Mouse (Mus musculus) megakaryocyte-erythroid progenitor cell, adult 5-6 weeks (primary cell): ENCODE data around the gene Gpr152. TPM values are rescaled to one million over a fixed set of nuclear protein-coding genes. Genes with fewer than 3 reads are reported as not detected.
"Not testable (repeated sequence)": the region's sequence is repeated elsewhere in the genome, so short reads cannot be mapped to it uniquely, and the experiment has no call there.

Experiments used
- ATAC-seq: replicated peaks from 2 replicates; pipeline ENCODE4 v1.8.0; 2016; ENCODE audit warnings: mild to moderate bottlenecking, inconsistent platforms; ENCODE audit not compliant: severe bottlenecking, poor library complexity, low FRiP score, low TSS enrichment
- total RNA-seq, 2 experiments: library from RNA; stranded (forward) in 1 of 2; stranded (reverse) in 1 of 2; fragments of 200-1000, 215-1000 nt in 1 of 2; fragments of >200 nt in 1 of 2; fragmentation: Nextera tagmentation in 1 of 2; gene quantifications; 2 replicates each; pipeline ENCODE4 v1.2.3; 2014 to 2017

Gpr152 gene
- total RNA-seq, 2 experiments from 2014 or later, result not detected

DNA sequence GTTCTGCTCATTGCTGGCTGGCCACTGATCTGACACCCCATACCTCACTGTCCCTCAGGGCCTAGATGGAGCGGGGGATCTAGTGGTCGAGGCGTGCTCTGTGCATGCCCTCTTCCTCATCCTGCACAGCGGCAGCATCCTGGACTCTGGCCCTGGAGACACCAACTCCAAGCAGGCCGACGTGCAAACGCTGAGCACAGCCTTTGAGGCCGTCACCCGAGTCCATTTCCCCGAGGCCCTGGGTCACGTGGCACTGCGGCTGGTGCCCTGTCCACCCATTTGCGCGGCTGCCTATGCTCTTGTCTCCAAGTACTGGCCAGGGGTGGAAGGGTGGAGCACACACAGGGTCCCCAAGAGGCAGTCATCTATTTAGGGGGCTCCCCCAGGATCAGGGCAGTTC is 32.9 kb upstream of the Gpr152 start:
- no peak for ATAC-seq

DNA sequence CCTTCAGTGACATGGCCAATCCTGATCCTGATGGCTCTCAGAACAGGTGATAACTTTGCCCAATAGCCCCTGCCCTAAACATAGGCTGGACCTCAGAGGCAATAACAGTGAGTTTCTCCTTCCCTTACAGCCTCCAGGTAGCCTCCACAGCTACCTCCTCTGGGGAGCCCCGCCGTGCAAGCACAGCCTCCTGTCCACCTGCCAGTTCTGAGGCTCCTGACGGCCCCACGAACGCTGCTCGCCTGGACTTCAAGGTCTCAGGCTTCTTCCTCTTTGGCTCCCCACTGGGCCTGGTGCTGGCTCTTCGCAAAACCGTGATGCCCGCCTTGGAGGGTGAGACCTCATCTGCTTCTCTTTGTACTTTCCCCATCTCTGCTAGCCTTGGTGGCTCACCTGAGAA is 31.1 kb upstream of the Gpr152 start:
- ATAC-seq, result no peak

- no peak for ATAC-seq
These were observed 27.3 kb upstream of the Gpr152 start for GRCm38 (mm10) chr19:4112063-4112960.

DNA sequence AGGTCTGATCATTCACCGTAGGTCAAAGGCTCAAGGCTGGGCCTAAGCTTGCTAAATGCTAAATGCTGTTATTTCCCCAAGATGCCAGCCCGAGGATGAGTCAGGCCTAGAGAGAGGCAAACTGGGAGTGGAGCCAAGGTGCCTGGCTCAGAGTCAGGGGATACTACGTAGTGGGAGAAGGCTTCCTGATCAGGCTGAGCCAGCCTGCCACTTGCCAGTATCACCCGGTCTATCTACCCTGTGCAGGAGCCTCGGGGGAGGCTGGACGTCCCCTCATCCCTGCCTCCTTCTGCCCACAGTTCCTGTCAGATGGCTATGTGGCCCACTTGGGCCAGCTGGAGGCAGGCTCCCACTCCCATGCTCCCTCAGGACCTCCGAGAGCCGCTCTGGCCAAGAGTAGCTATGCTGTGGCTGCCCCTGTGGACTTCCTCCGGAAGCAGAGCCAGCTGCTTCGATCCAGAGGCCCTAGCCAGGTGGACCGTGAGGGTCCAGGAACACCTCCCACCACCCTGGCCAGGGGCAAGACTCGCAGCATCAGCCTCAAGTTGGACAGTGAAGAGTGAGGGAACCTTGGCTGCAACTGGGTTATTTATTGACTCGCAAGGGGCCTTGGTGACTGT is 26.3 kb upstream of the Gpr152 start:
- peak; percentile 95 for ATAC-seq

DNA sequence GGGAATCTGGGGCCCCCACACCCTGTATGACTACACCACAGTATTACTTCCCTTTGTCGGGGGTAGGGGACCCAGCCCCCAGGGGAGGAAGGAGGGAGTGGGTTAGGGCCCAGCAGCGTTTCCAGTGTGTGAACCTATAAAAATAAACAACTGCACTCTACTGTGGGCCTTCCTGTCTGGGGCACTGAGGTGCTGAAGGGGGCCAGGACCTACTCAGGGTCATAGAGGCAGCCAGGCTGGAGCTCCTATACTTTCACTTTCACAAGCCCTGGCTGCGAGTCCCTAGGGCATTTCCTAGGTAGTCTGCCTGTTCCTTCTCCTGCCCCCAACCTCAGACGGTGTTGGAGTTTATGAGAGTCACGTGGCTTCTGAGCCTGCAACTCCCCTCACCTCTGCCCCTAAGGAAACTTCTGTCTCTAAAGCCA is 25.8 kb upstream of the Gpr152 start:
- peak; percentile 20; the same call in 1 of the 2 replicates for ATAC-seq

DNA sequence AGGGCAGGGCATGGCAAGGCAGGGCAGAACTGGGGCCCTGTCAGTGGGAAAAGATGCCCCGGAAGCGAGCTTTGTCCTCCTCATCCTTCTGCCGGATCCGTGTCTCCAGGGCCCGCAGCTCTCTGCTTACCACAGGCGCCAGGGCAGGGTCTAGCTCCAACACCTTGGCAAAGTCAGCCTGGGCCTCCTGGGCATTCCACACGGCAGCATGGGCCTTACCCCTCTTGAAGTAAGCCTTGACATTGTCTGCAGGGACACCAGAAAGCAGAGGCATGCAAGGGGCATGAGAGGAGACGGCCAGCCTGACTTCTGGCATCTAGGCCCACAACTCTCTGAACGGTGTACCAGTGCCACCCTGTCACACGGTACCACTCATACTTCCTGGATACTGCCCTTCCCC is 25.0 kb upstream of the Gpr152 start:
- ATAC-seq, result no peak

- ATAC-seq, result no peak
These were observed 24.4 kb upstream of the Gpr152 start for GRCm38 (mm10) chr19:4115144-4115543.

GRCm38 (mm10) chr19:4115816-4116215 is 23.8 kb upstream of the Gpr152 start:
- no peak for ATAC-seq

GRCm38 (mm10) chr19:4117006-4117405 is 22.6 kb upstream of the Gpr152 start:
- no peak for ATAC-seq

DNA sequence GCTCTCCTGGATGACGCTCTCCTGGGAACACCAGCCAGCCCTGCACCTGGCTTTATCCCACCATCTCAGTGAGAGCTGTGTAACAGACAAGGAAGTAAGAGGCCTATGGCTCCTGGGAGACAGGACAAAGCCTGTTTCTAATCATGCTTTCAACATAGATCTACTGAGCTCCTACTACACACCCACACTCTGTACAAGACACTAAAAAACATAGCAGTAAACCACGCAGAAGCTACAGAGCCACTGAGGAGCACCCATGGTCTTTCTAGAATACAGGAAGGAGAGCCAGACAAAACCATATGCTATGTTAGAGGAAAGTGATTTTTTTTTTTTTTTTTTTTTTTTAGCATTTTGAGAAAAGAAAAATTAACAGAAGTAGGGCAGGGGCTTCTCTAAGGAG is 21.2 kb upstream of the Gpr152 start:
- no peak for ATAC-seq

- ATAC-seq, result no peak
These were observed 19.7 kb upstream of the Gpr152 start for GRCm38 (mm10) chr19:4119716-4120487.

DNA sequence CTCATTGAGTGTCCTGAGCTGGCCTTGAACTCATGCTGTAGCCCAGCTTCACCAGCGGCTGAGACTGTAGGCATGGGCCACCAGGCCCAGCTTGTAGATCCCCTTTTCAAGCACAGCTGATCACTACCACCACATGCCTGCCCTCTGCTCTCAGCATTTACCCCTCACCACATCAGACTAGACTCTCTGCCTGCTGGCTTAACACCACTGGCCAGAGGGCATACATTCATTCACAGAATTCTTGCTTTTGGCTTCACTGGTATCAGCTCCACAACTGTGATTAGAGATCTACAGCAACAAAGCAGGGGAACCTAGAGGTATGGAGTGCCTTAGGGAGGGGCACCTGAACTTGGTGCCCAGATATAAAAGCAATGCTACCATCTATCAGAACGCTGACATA is 19.1 kb upstream of the Gpr152 start:
- ATAC-seq, result no peak

GRCm38 (mm10) chr19:4121097-4121805 is 18.3 kb upstream of the Gpr152 start:
- peak; percentile 87 for ATAC-seq

DNA sequence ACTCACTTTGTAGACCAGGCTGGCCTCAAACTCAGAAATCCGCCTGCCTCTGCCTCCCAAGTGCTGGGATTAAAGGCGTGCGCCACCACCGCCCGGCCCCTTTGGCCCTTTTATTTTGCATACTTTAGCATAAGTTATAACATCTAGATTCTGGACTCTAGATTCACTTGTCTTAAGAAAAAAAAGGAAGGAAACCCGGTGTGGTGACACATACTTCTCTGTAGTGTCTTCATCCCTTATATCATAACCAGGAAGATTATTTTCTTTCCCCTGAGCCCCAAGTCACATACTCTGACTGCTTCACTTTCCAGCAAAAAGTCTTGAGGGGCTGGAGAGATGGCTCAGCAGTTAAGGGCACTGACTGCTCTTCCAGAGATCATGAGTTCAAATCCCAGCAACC is 17.7 kb upstream of the Gpr152 start:
- ATAC-seq, result not testable (repeated sequence)

- no peak for ATAC-seq
These were observed 16.9 kb upstream of the Gpr152 start for GRCm38 (mm10) chr19:4122411-4123370.

DNA sequence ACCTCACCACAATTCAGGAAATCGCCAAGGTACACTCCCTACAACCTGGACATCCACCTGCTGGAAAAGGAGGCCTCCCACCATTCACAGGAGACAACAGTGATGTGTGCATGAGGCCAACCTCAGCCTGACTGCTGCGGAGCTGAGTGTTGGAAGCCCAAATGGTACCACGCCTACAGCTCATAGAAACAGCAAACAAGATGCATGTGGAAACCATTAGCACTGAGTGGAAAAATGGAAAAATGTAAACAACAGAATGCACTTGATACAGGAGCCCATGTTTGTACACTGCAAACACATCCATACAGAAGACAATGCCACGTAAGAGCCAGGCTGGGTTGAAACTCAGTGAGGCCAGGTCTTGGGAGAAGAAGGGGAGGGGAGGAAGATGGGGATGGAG is 15.2 kb upstream of the Gpr152 start:
- ATAC-seq, result no peak

DNA sequence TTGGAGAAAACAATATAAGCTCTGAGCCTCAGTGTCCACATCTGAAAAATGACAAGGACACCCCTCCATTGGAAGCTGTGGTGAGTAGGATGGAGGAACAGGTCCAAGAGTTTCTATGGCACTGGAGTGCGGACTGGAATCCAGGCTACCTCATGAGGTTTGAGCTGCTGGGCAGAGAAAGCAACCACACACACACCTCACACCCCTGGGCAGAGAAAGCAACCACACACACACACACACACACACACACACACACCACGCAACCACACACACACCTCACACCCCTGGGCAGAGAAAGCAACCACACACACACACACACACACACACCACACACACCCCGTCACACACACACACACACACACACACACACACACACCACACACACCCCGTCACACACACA is 14.3 kb upstream of the Gpr152 start:
- not testable (repeated sequence) for ATAC-seq
